Mouse (Mus musculus): ENCODE data around the gene Prkd1.

DNA sequence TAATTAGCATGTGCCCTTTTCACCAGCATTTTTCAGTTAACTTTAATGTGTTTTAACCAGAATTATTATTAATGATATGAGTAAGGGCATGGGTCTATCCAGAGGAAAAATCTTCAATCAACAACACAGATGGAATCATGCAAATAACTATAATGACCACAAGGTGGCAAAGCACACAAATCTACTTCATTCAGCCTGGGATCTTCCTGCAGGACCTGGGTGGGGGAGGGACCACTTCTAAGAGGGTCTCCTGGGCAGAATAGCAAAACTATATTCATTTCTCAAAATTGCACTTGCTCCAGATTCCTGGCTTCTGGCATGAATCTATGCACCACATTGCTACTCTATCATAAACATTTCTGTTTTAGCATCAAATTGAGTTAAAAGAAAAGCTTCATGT is 334.3 kb downstream of the Prkd1 start:
- TF ChIP-seq POLR2AphosphoS5 (IDR thresholded peaks at IDR 0.05; ENCODE audit: insufficient replicate concordance, low read depth, low read length) (no peak), CTCF (IDR thresholded peaks at IDR 0.05; ENCODE audit: low read depth, low read length) (no peak), TAL1 (conservative IDR thresholded peaks at IDR 0.05; ENCODE audit: low read depth, low read length) (no peak), GATA1 (IDR thresholded peaks at IDR 0.05; ENCODE audit: borderline replicate concordance, low read length) (no peak)

Data from G1E (cell line).